Mouse (Mus musculus): ENCODE data around the gene Krtap4-7.
"Not testable (repeated sequence)": the region's sequence is repeated elsewhere in the genome, so short reads cannot be mapped to it uniquely, and the experiment has no call there.

Krtap4-7 gene

DNA sequence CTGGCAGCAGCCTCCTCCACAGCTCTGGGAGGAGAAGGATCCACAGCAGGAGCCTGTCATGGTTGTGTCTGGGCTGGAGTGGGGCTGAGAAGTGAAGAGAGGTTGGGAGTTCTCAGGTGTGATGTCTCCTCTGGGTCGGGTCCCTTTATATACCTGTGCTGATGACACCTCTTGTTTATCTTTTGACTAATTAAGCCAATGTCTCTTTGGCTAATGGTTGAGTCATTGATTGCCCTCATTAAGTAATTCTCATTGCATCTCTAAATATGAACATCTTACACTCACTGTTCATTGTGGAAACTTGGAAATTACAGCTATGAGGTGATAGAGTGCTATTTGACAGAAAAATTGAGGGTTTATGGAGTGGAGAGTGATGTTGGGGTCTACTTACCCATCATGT, 40.7 kb downstream of the Krtap4-7 start, which contains the start of gene Gm11938:
Gene Gm11938 (minus strand): TSS at position 101 of the 400 bp plus-strand sequence.
- not testable (repeated sequence) for DNase-seq (ENCODE audit: low spot score in 2 of 2)

GRCm38 (mm10) chr11:99597742-99598141, 46.1 kb downstream of the Krtap4-7 start, which contains the start of gene Krtap9-3:
Krtap9-3 (minus strand) TSS chr11:99598105.
- DNase-seq (ENCODE audit: low spot score in 2 of 2) = not testable (repeated sequence)

Data from frontal cortex, postnatal 36 days (tissue).